Mouse (Mus musculus): Measurements from ENCODE around the gene Prelid3b.

GRCm38 (mm10) chr2:174472818-174473549 lies at the start of gene Prelid3b:
- TF ChIP-seq CTCF (IDR thresholded peaks at IDR 0.05; ENCODE audit: control insufficient read depth, insufficient read depth, insufficient read length): no peak
- TF ChIP-seq USF1 (IDR thresholded peaks at IDR 0.05; ENCODE audit: low read depth): no peak
- no peak for TF ChIP-seq MAX (IDR thresholded peaks at IDR 0.05)
